Mouse (Mus musculus): Measurements from ENCODE around the gene Hnrnpdl.

Gene Hnrnpdl

DNA sequence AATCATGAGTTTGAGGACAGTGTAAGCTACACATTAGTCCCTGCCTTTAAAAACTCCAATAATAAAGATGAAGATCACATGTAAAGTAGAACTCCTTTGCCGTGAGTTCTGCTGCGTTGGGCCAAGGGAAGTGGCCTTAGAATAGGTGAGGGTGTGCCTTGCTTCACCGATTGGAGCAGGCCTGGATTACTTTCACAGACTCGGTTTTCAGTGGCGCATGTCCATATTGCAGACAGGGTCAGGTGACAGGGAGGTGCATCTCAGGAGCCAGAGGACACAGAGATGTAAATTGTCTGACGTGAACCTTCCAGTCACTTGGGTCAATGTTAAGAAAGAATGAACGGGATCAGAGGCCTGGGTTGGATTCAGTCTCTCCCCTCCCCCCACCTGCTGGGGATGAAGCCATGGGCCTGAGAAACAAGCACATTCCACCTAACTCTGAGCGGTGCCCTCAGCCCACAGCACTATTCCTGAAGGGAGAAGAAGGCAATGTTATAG is 7.7 kb upstream of the Hnrnpdl start:
- DNase-seq (ENCODE audit: low spot score) = no peak

DNA sequence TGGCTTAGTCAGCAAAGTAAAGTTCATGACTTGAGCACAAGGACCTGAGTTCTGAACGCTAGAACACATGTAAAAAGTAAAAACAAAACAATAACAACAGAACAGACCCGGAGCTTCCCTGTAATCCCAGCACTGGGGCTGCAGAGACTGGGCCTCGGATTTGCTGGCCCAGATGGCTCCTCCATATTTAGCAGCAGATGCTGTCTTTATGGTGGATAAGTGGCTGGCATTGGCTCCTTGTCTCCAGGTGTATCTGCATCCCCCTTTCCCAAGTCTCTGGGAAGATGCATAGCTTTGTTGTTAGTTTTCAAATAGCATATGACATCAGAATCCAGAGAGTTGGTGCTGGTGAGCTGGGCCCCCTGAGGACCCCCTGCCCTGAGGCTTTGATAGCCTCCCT is 6.6 kb upstream of the Hnrnpdl start:
- DNase-seq (ENCODE audit: low spot score) = no peak

GRCm38 (mm10) chr5:100044621-100045020 is 5.2 kb upstream of the Hnrnpdl start:
- DNase-seq (ENCODE audit: low spot score) = no peak

DNA sequence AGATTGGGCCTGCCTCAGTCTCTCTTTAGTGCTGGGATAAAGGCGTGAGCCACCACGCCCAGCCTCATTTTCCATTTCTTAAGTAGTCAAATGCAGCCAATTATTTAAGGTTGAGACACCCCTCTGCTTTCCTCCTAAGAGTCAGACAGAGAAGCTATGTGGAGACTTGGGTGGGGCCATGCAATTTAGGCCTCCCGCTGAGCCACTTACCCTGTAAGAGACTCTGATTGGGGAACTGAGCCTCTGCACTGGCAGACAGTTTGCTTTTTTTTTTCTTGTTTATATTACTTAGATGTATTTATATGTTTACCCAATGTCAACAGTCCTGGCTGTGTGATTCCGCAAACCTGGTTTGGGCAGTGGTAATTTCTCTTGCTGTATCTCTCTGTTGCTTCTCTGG is 4.6 kb upstream of the Hnrnpdl start:
- no peak for DNase-seq (ENCODE audit: low spot score)

DNA sequence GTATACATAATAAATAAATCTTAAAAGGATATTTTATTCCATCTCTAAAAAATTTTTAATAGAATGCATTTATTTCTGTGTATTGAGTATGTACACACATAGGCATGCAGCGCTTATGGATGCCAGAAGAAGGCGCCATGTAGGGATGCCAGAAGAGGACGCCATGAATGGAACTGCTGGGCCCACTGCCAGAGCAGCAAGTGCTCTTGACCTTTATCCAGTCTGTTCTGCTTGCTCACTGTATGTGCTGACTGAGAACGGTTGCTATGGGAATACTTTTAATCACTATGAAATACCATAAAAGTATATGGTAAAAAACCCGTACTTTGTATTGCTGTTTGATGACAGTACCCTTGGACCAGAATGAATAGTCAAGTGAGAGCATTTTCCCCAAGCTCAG is 3.9 kb upstream of the Hnrnpdl start:
- peak; percentile 75 for DNase-seq (ENCODE audit: low spot score)

DNA sequence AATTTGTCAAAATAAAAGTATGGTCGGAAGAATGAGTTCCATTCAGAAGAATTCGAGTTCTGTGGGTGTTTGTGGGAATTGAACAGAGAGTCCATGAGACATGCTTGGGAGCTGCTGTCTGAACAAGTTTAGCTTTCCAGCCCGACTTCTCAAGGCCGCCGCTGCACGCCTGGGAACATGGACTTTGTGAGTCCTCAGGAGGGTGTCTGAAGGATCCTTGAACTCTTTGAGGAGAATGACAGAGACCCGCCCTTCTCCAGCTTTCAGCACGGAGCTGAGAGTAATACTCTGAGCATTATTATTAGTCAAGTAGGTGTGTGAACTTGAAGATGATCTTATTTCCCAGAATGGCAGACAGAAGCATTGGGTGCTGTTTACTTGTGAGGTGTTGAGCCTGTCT is 3.0 kb upstream of the Hnrnpdl start:
- DNase-seq (ENCODE audit: low spot score) = peak; percentile 38

GRCm38 (mm10) chr5:100041272-100041671 is 1.8 kb upstream of the Hnrnpdl start:
- DNase-seq (ENCODE audit: low spot score) = no peak

- no peak for DNase-seq (ENCODE audit: low spot score)
Observed at GRCm38 (mm10) chr5:100040281-100040784, 869 bp upstream of the Hnrnpdl start.

DNA sequence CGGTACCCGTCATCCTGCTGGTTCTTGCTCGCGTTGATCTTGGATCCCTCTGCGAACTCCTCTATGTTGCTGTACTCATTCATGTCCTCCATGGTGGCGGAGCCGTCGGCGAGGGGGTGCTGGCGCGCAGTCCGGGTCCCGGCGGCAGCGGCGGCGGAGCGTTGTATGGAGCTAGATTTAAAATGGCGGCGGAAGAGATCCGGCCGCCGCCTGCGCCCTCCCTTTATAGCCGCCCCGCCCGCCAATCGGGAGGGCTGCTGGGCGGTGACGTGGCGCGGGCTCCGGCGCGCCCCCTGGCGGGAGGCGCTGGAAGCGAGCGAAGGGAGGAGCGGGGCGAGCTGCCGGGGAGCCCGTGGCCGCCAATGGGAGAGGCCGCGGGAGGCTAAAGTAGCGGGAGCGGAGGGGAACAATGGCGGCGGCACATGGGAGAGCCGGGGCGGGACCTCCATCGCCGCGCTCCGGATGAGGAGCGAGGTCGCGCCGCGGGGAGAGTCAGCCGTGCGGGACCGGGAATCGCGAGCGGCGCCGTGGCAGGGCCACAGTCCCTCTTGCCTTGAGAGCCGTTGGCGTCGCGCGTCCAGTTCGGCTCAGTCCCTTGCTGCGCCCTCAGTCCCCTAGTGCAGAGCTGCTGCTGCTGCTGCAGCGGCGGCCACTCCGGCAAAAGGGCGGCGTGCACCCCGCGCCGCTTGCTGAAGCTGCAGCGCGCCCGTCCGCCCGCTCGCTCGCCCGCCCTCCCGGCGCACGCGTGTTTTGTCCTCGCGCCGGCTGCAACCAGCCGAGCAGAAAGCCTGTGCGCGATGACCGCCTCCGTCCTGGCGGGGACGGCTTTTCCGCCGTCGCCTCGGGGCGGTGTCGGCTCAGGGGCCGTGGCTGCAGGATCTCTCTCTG is 506 bp downstream of the Hnrnpdl start:
- DNase-seq (ENCODE audit: low spot score) = peak; percentile 97

DNA sequence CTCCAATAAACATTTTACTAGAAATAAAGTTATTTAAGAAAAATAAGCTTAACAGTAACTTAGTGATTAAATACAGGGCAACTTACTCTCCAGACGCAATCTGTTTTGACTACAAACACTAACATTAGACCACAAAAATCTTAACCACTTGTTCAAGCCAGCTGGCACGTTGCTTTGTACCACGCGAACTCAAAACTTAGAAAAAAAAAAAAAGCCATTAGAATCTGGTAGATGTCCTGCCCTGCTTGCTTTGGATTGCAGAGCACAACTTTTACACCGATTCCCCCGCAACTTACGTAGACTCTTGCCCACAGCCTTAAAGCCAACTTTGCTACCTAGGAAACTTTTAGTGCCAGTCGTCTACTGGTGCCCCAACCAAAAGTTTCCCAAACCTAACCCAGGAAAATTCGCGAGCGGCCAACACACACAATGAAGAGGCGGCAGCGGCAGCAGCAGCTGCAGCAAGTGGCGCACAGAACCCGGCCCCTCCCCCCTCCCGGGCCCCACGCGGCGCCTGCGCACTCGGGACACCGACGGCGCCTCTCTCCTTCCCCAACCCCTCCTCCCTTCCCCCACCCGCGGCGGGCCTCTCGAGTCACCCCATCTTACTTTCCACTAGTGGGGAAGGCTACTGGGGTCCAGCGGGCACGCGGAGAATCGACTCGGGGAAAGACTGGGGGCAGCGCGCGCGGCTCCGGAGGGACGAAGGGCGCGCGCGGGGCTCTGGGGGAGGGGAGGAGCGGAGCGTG is 1.3 kb downstream of the Hnrnpdl start:
- peak; percentile 90 for DNase-seq (ENCODE audit: low spot score)

DNA sequence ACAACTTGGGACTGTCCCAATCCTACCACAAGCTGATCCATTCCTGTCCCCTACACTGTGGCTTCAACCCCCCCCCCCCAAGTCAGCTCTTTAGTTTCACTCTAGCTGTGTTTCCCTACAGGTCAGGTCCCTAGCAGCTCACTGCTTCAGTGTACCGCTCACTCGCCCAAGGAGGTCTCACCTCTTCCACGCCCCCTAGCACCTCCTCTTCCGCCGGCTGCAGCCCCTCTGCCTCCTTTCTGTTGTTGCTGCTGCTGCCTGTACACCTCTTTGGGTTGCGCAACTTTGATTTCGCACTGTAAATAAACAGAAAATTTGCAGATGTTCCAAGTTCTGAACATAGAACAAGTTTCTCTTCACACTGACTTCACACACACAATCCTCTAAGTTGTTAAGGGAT is 2.8 kb downstream of the Hnrnpdl start:
- DNase-seq (ENCODE audit: low spot score) = peak; percentile 34

DNA sequence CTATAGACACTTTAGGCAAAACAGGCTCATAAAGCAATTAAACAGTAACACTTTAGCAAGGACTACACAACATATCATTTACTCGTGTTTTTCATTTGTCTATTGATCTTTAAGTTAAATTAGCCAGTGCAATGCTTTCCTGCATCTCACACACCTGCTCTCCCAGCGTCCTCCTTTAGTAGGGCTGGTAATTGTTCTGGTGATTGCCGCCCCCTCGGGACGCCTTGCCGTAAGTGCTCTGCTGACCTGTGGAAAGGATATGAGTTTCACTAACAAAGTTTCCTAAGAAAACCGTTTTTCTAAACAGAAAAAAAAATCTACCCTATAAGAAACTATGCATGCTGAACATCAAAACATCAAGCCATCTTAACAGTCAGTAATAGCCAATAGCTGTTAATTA is 3.5 kb downstream of the Hnrnpdl start:
- DNase-seq (ENCODE audit: low spot score) = no peak

DNA sequence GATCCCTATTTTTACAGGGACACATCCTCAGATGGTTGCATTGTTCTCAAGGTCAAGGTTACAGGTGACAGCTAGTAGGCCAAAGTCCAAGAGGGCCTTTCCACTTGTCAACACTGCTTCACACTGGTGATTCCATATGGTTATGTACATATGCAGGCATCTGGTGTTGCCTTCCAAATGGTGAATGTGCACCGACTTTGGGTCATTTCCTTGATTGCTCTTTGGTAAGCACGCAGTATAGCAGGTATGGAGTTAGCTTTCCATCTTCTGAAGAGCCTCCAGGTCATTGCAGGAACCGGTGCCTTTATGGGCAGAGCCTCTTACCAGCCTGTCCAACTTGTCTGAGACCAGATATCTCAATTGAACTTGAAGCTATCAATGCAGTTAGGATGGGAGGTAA is 6.8 kb downstream of the Hnrnpdl start:
- DNase-seq (ENCODE audit: low spot score) = no peak

DNA sequence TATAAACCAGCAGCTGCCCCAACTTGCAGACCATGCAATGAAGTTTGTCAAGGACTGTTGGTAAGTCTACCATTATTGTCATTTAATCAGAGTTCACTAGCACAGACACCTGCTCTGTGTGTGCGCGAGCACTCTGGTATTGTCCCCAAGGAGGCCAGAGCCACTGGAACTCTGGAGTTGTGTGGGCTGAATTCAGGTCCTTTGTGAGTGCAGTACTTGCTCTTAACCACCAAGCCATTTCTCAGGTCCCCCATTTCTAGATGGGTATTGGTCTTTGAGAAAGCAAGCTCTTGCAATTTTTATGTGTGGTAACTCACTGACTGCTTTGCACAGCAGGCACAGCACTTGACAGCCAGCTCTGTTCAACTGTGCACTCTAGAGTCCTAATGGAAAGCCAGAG is 7.4 kb downstream of the Hnrnpdl start:
- no peak for DNase-seq (ENCODE audit: low spot score)

GRCm38 (mm10) chr5:100030069-100030468 is 9.4 kb downstream of the Hnrnpdl start:
- DNase-seq (ENCODE audit: low spot score) = no peak

DNA sequence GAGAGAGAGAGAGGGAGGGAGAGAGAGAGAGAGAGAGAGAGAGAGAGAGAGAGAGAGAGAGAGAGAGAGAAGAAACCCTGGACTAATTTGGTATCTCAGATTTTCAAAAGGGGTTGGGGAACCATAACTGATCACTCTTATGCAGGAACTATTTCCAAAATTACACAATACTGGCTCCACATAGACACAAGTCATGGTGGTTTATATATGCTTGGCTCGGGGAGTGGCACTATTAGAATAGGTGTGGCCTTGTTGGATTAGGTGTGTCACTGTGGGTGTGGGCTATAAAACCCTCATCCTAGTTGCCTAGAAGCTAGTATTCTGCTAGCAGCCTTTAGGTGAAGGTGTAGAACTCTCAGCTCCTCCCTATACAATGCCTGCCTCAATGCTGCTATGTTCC is 14.6 kb downstream of the Hnrnpdl start:
- DNase-seq (ENCODE audit: low spot score) = no peak

DNA sequence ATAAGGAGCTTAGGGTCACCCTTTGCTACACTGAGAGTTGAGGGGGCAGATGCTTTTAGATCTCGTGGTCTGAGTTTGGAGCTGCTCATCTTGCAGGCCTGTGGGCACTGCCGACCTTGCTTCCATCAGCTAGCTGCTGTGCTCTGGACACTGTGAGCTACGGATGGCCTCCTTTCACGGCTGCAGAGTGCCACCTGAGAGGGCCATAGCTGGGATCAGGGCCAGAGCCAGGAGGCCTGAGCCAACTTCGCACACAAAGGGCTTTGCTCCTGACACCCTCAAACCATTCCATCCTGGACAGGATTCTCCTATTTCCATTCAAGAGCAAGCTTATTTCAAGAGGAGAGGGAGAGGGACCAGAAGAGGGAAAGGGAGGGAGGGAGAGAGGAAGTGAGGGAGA is 15.1 kb downstream of the Hnrnpdl start:
- DNase-seq (ENCODE audit: low spot score) = no peak

DNA sequence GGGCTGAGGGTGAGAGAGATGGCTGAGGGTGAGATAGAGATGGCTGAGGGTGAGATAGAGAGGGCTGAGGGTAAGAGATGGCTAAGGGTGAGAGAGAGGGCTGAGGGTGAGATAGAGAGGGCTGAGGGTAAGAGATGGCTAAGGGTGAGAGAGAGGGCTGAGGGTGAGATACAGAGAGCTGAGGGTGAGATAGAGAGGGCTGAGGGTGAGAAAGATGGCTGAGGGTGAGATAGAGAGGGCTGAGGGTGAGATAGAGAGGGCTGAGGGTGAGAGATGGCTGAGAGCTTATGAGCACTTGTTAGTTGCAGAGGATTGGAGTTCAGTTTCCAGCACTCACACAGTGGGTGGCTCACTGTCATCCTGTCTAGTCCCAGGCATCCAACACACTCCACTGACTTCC is 19.4 kb downstream of the Hnrnpdl start:
- DNase-seq (ENCODE audit: low spot score) = no peak

DNA sequence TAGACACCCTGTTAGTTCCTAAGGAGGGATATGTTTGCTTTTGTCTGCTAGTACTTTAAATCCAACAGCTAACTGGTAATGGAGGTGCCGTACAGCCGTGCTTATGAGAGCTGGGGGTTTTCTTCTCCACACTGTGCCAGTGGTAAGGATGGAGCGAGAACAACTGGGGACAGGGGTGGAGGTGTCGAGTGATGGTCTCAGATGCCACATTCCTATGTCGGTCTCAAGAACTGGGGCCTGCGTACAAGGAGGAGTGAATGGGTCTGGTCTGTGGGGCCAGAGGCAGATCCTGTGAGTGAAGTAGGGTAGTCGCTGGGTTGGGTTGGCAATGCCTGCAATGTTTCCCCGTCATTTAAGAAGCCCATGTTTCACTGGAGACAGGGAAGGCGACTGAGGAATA is 26.9 kb downstream of the Hnrnpdl start:
- DNase-seq (ENCODE audit: low spot score) = no peak

DNA sequence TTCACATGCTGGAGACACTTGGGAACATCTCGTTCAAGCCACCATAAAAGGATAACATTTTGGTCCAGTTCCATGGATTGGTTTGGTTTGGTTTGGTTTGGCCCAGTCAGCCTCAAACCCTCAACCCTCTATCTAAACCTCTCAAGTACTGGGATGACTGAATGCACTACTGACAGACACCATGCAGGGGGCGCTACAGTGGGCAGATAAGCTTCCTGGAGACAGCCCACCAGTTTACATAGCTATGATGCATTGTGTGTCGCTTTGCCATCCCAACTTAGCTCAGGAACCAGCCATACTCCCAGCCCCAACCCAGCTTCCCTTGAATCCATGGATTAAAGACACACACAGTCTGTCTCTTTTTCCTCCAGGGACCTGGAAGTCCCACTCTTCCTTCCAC is 31.0 kb downstream of the Hnrnpdl start:
- no peak for DNase-seq (ENCODE audit: low spot score)

DNA sequence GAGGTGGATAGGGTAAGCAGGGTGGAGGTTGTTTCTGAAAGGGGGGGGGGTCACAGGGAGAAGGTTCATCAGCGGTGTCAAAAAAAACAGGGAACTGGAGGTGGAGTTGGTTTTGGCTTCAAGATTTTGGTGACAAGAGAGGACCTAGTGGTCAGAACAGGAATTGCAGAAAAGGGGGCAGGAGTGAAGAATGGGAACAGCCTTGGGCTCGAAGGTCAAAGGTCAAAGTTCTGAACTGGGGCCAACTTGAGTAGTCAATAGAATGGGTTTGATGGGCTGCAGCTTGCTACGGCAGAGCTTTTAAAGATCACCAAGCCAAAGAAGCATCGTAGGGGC is 32.5 kb downstream of the Hnrnpdl start:
- DNase-seq (ENCODE audit: low spot score) = no peak

- DNase-seq (ENCODE audit: low spot score) = no peak
Observed at GRCm38 (mm10) chr5:100006324-100007039, 33.0 kb downstream of the Hnrnpdl start.

DNA sequence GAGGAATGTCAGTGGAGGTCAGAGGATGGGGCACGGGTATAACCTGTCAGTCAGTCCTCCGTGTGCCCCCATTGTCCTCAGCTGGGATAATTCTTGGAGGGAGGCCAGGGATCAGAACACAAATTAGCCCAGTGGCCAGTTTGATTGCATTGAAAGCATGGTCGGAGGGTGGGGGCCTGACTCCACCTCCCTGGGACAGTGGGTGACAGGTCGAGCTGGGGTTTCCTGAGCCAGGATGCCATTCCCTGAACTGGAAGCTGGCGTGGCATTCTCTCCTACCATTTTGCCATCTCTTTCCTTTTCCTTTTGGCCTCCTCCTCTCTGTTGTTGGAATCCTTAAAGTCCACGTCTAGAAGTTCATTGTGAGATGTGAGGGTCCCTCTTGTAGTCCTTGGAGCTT is 33.6 kb downstream of the Hnrnpdl start:
- DNase-seq (ENCODE audit: low spot score) = no peak

Data from lung, postnatal 25 days (tissue).